Mouse (Mus musculus): Measurements from ENCODE around the gene Lingo1.

DNA sequence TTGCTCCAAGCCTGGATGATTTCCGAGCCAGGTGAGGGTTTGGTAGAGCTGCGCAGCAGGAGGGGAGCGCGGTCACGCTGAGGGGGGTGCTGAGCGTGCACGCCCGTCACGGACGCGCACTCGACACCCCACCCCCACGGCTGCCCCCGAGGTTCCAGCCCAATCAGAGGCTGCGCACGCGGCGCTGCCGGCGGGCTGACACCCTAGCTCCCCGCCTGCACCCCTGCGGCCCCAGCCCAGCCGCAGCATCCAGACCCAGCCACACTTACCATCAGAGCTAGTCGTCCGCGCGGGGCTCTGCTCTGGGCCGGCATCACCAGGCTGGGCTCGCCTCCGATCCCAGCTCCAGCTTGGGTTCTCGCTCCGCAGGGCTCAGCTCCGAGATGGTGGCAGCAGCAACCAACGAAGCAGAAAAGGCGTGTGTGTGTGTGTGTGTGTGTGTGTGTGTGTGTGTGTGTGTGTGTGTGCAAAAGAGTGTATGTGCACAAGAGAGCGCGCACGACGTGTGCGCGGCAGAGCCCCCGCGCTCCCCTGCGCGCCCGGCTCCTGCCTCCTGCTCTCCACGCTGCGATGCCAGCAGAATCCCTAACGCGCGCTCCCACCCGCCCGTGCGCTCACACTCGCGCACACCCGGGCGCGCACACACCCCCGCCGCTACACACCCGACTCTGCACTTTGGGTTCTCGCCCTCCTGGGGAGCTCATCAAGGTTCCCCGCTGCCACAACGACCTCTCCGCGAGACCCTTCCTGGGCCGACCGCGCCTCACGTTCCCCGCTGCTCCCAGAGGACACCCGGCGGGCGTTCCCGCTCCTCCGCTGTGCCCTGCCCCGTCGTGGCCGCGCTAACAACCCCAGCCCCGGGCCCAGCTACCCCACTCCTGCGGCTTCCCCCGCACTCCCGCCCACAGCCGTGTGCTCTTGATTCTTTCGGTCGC, at the start of gene Lingo1:
- no peak for TF ChIP-seq CTCF (conservative IDR thresholded peaks at IDR 0.05 in 1 of 2, IDR thresholded peaks at IDR 0.05 in 1 of 2; ENCODE audit: low read depth in 2 of 2, low read length in 2 of 2)
- no peak for TF ChIP-seq ZNF384 (IDR thresholded peaks at IDR 0.05; ENCODE audit: low read depth, low read length)
- no peak for TF ChIP-seq GABPA (IDR thresholded peaks at IDR 0.05; ENCODE audit: insufficient replicate concordance, low read depth, low read length)
